Mouse (Mus musculus) forebrain, embryonic 13.5 days (tissue): ENCODE results near the gene Ahsg. TPM values are rescaled to one million over a fixed set of nuclear protein-coding genes. Genes with fewer than 3 reads are reported as not detected.

ENCODE experiments used
- polyA plus RNA-seq: library from polyadenylated mRNA; unstranded; fragments of >200 nt; fragmentation: Nextera tagmentation; extraction: Ambion mirVana; gene quantifications from 2 replicates; pipeline ENCODE4 v1.2.1, GENCODE M21; 2015

The Ahsg gene
- polyA plus RNA-seq, 1 experiment from 2014 or later = not detected

Other genes with a start within 250 kb of the Ahsg start
- gene Dgkg, start 234.1 kb upstream of the Ahsg start, polyA plus RNA-seq = 1.00 and 1.3 TPM in 2 replicates
- not detected in 2 replicates for gene Crygs, start 79.7 kb upstream of the Ahsg start, polyA plus RNA-seq
- gene Tbccd1, start 33.6 kb upstream of the Ahsg start, polyA plus RNA-seq = 26.5 and 28.6 TPM in 2 replicates
- gene Dnajb11, start 33.4 kb upstream of the Ahsg start, polyA plus RNA-seq = 82.1 and 83.9 TPM in 2 replicates
- not detected in 2 replicates for gene Fetub, start 27.1 kb downstream of the Ahsg start, polyA plus RNA-seq
- 0.10 and 0.15 TPM in 2 replicates for gene Hrg, start 59.8 kb downstream of the Ahsg start, polyA plus RNA-seq
- not detected in 2 replicates for gene Kng2, start 138.2 kb downstream of the Ahsg start, polyA plus RNA-seq
- gene Kng1, start 166.6 kb downstream of the Ahsg start, polyA plus RNA-seq = 0.69 TPM in 1 of 2 replicates, not detected in the other
- gene Eif4a2, start 216.2 kb downstream of the Ahsg start, polyA plus RNA-seq = 229 and 252 TPM in 2 replicates
- gene Rfc4, start 236.5 kb downstream of the Ahsg start, polyA plus RNA-seq = 150 and 164 TPM in 2 replicates